Mouse (Mus musculus): ENCODE measurements at regions not wholly inside any gene's neighbourhood (a gene's known extent, or its start where the extent isn't known, plus 50 kb on each side); places are given as distances from the start of the nearest gene placed in this dataset.
A peak's percentile ranks its signal among the peaks of the same experiment; 100 is the strongest.

GRCm38 (mm10) chr3:61849317-61849716 lies 483.6 kb upstream of the B430305J03Rik start:
- Histone ChIP-seq H3K4me3 (ENCODE audit: low read length) (no peak overlapping the region), H3K9ac (ENCODE audit: low read depth, low read length) (no peak overlapping the region), H3K9me3 (ENCODE audit: control insufficient read depth, low read length) (no peaks in the 10 kb centered on the region), H3K4me1 (ENCODE audit: control insufficient read depth, insufficient read depth, low read depth, low read length) (no peaks in the 10 kb centered on the region), H3K36me3 (ENCODE audit: control insufficient read depth, insufficient read depth, low read length) (no peaks in the 10 kb centered on the region), H3K4me2 (ENCODE audit: low read length) (no peak overlapping the region), H3K27ac (ENCODE audit: low read depth, low read length) (no peak overlapping the region), H3K27me3 (replicated peaks; ENCODE audit: control insufficient read depth, insufficient read depth, low read length) (no peaks in the 10 kb centered on the region)
- ATAC-seq, result no peak
- WGBS, result 74% methylated on average over 2 of the region's 2 CpGs

GRCm38 (mm10) chr3:61846703-61847102 lies 481.0 kb upstream of the B430305J03Rik start:
- ATAC-seq, result peak; percentile 85
- H3K27me3 ChIP-seq (replicated peaks; ENCODE audit: control insufficient read depth, insufficient read depth, low read length), result no peaks in the 10 kb centered on the region
- no peak overlapping the region for H3K9ac ChIP-seq (ENCODE audit: low read depth, low read length)
- H3K9me3 ChIP-seq (ENCODE audit: control insufficient read depth, low read length), result no peaks in the 10 kb centered on the region
- H3K4me2 ChIP-seq (ENCODE audit: low read length), result no peak overlapping the region
- no peak overlapping the region for H3K27ac ChIP-seq (ENCODE audit: low read depth, low read length)
- WGBS, result 38% methylated on average over 3 of the region's 3 CpGs
- H3K4me3 ChIP-seq (ENCODE audit: low read length), result no peak overlapping the region
- no peaks in the 10 kb centered on the region for H3K36me3 ChIP-seq (ENCODE audit: control insufficient read depth, insufficient read depth, low read length)
- no peaks in the 10 kb centered on the region for H3K4me1 ChIP-seq (ENCODE audit: control insufficient read depth, insufficient read depth, low read depth, low read length)

GRCm38 (mm10) chr3:61839355-61840009 lies 473.7 kb upstream of the B430305J03Rik start:
- no peak overlapping the region for H3K4me3 ChIP-seq (ENCODE audit: low read length)
- no peak for ATAC-seq
- no peak overlapping the region for H3K9ac ChIP-seq (ENCODE audit: low read depth, low read length)
- no peaks in the 10 kb centered on the region for H3K4me1 ChIP-seq (ENCODE audit: control insufficient read depth, insufficient read depth, low read depth, low read length)
- no peak overlapping the region for H3K4me2 ChIP-seq (ENCODE audit: low read length)
- WGBS, result 61% methylated on average over 3 of the region's 3 CpGs
- no peaks in the 10 kb centered on the region for H3K9me3 ChIP-seq (ENCODE audit: control insufficient read depth, low read length)
- H3K27me3 ChIP-seq (replicated peaks; ENCODE audit: control insufficient read depth, insufficient read depth, low read length), result no peaks in the 10 kb centered on the region
- H3K36me3 ChIP-seq (ENCODE audit: control insufficient read depth, insufficient read depth, low read length), result no peaks in the 10 kb centered on the region
- H3K27ac ChIP-seq (ENCODE audit: low read depth, low read length), result no peak overlapping the region

- no peak for ATAC-seq
- H3K4me2 ChIP-seq (ENCODE audit: low read length), result no peak overlapping the region
- no peaks in the 10 kb centered on the region for H3K27me3 ChIP-seq (replicated peaks; ENCODE audit: control insufficient read depth, insufficient read depth, low read length)
- no peak overlapping the region for H3K9ac ChIP-seq (ENCODE audit: low read depth, low read length)
- no peaks in the 10 kb centered on the region for H3K9me3 ChIP-seq (ENCODE audit: control insufficient read depth, low read length)
- H3K4me3 ChIP-seq (ENCODE audit: low read length), result no peak overlapping the region
- H3K36me3 ChIP-seq (ENCODE audit: control insufficient read depth, insufficient read depth, low read length), result no peaks in the 10 kb centered on the region
- no peaks in the 10 kb centered on the region for H3K4me1 ChIP-seq (ENCODE audit: control insufficient read depth, insufficient read depth, low read depth, low read length)
- no peak overlapping the region for H3K27ac ChIP-seq (ENCODE audit: low read depth, low read length)
These were observed 451.1 kb upstream of the B430305J03Rik start for GRCm38 (mm10) chr3:61816807-61817206.

GRCm38 (mm10) chr3:61796021-61796420 lies 430.3 kb upstream of the B430305J03Rik start:
- no peak overlapping the region for H3K9ac ChIP-seq (ENCODE audit: low read depth, low read length)
- 77% methylated on average over 2 of the region's 2 CpGs for WGBS
- H3K4me1 ChIP-seq (ENCODE audit: control insufficient read depth, insufficient read depth, low read depth, low read length), result no peaks in the 10 kb centered on the region
- no peaks in the 10 kb centered on the region for H3K36me3 ChIP-seq (ENCODE audit: control insufficient read depth, insufficient read depth, low read length)
- no peak overlapping the region for H3K4me3 ChIP-seq (ENCODE audit: low read length)
- no peaks in the 10 kb centered on the region for H3K9me3 ChIP-seq (ENCODE audit: control insufficient read depth, low read length)
- no peak overlapping the region for H3K27ac ChIP-seq (ENCODE audit: low read depth, low read length)
- H3K4me2 ChIP-seq (ENCODE audit: low read length), result no peak overlapping the region
- H3K27me3 ChIP-seq (replicated peaks; ENCODE audit: control insufficient read depth, insufficient read depth, low read length), result no peaks in the 10 kb centered on the region
- ATAC-seq, result no peak

- Histone ChIP-seq H3K27me3 (replicated peaks; ENCODE audit: control insufficient read depth, insufficient read depth, low read length) (no peaks in the 10 kb centered on the region), H3K4me2 (ENCODE audit: low read length) (no peak overlapping the region), H3K27ac (ENCODE audit: low read depth, low read length) (no peak overlapping the region), H3K4me3 (ENCODE audit: low read length) (no peak overlapping the region), H3K4me1 (ENCODE audit: control insufficient read depth, insufficient read depth, low read depth, low read length) (no peaks in the 10 kb centered on the region), H3K9ac (ENCODE audit: low read depth, low read length) (no peak overlapping the region), H3K9me3 (ENCODE audit: control insufficient read depth, low read length) (no peaks in the 10 kb centered on the region), H3K36me3 (ENCODE audit: control insufficient read depth, insufficient read depth, low read length) (no peaks in the 10 kb centered on the region)
- WGBS, result 81% methylated on average over 4 of the region's 4 CpGs
- ATAC-seq, result no peak
These were observed 424.9 kb upstream of the B430305J03Rik start for GRCm38 (mm10) chr3:61790674-61791073.

Data from hindbrain, embryonic 16.5 days (tissue).